Mouse (Mus musculus) gastrocnemius, postnatal 36 days (tissue): ENCODE data around the gene Tns1. TPM values are rescaled to one million over a fixed set of nuclear protein-coding genes. Genes with fewer than 3 reads are reported as not detected.

Source experiments
- DNase-seq, 2 experiments: peaks; one replicate each; pipeline ENCODE4 v3.0.0; 2022
- intact Hi-C: fragments of 180-260 bp; cut with DNase I; formaldehyde crosslinking; loops from one replicate; pipeline ENCODE4 v1.15.1; 2025
- total RNA-seq, 2 experiments: library from RNA; stranded (reverse); gene quantifications; 2 replicates each; pipeline ENCODE4 v1.2.3; 2021

The Tns1 gene
- total RNA-seq, 2 experiments from 2014 or later = 194 to 248 TPM

GRCm38 (mm10) chr1:73951178-73951577, 173.1 kb downstream of the Tns1 start:
- intact Hi-C loops = no loop called here
- no peak for DNase-seq

DNA sequence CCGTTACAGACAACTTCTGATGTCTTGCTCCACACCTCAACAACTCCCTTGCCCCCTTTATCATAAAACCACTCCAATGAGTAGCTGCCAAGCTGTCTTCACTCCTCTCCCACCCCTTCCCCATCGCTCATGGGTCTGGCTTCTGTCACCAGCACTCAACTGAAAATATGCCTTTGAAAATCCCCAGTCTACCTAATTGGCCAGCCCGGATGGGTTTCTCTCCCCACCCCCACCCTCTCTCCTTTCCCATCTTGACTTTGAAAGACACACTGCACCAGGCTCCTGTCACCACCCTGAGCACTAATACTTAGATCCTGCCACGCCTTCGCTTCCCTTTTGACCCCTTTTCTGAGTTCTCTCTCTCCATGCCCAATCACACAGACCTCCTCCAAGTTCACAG, 175.5 kb downstream of the Tns1 start:
- no peak for DNase-seq
- intact Hi-C loops = no loop called here

- intact Hi-C loops = no loop called here
- no peak for DNase-seq
Measured at GRCm38 (mm10) chr1:73947525-73948304, 176.5 kb downstream of the Tns1 start.

DNA sequence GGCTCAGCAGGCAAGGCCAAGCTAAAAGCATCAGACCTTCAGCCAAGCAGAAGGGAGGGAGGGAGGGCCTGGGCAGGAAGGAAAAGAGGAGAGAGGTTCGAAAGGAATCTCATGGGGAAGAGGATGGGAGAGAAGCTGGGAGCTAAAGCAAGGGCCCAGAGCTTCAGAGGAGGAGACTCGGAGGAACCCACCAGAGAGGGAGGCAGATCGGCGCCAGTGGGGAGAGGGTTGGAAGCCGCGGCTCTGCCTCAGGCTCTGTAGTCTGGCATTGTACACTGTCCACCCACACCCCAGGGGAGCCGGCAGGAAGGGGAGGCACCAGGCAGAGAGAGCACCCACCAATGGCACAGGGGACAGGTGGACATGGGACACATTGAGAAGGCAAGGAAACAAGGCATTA, 177.5 kb downstream of the Tns1 start:
- no peak for DNase-seq
- intact Hi-C loops = no loop called here

DNA sequence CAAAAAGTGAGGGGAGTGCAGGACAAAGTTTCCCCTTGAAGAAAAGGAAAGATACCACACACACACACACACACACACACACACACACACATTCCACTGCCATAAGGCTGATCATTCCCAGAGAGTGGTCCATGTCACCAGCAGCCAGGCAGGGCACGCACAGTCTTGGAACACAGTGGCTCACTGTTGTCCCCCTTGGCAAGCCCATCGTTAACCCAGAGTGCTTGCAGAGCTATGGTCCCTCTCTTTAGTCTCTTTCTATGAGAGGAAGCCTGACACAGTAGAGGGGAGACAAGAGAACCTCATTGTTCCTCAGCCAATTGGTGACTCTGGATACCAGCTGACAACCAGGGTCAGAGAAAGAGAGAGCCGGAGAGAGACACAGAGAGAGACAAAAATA, 179.9 kb downstream of the Tns1 start:
- no peak for DNase-seq
- intact Hi-C loops = no loop called here

DNA sequence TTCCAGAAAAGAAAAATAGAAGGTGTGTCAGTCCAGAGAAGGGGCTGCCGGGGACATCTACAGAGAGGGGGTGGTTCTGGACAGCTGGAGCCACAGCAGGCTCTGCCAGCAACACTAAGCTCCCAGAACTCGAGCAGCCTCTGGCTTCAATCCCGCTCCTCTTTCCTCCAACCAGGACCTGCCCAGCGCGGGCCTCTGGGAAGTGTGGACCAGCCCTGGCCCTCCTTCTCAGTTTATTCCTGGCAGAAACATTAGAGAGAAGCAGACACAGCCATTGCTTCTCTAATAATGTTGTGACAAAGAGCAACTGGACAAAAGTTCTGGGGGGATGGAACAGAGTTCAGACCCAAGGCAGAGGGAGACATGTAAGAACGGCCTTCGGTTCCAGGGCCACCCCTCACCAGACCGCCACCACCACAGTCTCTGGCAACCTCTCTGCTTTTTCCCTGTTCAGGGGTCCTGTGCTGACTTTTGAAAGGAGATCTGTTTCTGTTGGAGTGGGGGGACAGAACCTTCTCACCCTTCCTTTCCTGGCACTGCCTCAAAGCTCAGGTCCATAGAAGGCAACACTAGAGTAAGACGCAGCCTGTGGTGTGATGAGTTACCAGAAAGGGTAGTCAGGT, 180.5 kb downstream of the Tns1 start:
- peak; percentile 68 to 87 for DNase-seq
- intact Hi-C loops = no loop called here

- DNase-seq = no peak
- intact Hi-C loops = no loop called here
Measured at GRCm38 (mm10) chr1:73943255-73943654, 181.0 kb downstream of the Tns1 start.

- peak in 1 of 2 experiments; percentile 75 for DNase-seq
- intact Hi-C loops = no loop called here
Measured at GRCm38 (mm10) chr1:73942243-73942642, 182.0 kb downstream of the Tns1 start.

- DNase-seq = no peak
- intact Hi-C loops = no loop called here
Measured at GRCm38 (mm10) chr1:73941697-73942096, 182.6 kb downstream of the Tns1 start.

GRCm38 (mm10) chr1:73940491-73941204, 183.6 kb downstream of the Tns1 start:
- DNase-seq = no peak
- intact Hi-C loops = no loop called here

DNA sequence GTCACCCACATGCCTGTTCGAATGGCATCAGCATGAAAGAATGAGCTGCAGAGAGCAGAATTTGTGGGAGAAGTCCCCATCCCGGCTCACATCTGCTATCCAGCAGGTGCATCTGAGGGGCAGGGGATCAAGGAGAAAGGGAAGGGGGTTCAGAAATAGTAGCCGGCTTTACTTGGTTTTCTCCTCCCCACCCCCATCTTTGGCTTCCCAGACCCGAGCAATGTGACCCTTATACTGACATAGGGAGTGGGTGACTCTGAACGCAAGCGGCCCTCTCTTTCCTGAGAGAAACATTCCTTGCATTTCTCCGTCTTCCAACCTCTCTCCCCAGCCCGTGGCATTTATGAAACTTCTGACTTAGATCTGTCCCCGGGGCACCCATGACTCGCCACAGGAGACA, 185.7 kb downstream of the Tns1 start:
- no peak for DNase-seq
- intact Hi-C loops = no loop called here

GRCm38 (mm10) chr1:73937805-73938204, 186.4 kb downstream of the Tns1 start:
- DNase-seq = no peak
- intact Hi-C loops = no loop called here

DNA sequence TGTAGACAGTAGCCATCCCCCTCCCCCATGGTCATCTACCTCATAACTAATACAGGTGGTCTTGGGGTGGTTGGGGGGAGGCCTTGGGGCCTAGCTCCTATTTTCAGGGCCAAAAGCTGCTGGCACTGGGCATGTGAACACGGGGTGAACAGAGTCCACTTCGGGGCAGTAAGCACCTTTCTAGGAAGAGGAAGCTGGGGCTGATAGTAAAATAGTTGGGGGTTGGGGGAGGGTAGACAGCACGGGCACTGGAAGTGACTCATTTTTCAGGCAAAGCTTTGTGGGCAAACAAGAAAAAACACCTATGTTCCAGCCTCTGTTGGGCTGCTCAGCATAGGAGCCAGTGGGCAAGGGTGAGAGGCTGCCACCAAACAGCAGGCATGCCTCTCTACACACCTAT, 187.7 kb downstream of the Tns1 start:
- intact Hi-C loops = no loop called here

DNA sequence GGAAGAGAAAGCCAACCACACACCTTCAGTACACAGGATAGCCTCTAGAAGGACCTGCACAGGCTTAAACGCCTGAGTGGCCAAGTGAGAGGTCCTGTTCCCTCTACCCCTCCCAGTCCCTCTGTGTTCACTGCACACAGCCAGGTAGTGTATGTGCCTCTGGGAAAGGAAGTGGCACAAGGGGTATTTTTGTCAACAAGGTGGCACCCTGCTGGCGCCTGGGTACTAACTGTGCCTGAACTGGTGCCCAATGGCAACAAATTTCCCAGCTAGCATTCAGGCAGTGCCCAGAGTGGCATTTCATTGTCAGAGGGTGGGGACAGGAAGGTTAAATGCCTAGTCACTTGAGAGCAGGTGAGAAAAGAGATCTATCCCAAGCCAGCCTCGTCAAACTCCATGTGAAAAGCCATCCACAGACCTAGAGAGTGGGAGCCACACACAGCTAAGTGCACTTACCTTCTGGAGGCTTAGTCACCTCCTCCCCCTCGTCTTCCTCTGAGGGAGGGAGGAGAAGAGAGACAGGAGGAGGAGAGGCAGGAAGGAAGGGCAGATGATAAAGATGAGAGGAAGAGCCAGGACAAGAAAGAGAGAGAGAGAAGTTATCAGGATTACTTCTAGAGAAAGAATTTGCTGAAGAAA, 188.7 kb downstream of the Tns1 start:
- intact Hi-C loops = no loop called here
- DNase-seq = no peak

More for the DNA sequence above, 187.7 kb downstream of the Tns1 start:
- no peak for DNase-seq

GRCm38 (mm10) chr1:73933146-73933490, 191.1 kb downstream of the Tns1 start:
- intact Hi-C loops = no loop called here
- DNase-seq = no peak

GRCm38 (mm10) chr1:73932421-73933145, 191.7 kb downstream of the Tns1 start:
- peak; percentile 61 to 70 for DNase-seq
- intact Hi-C loops = no loop called here

DNA sequence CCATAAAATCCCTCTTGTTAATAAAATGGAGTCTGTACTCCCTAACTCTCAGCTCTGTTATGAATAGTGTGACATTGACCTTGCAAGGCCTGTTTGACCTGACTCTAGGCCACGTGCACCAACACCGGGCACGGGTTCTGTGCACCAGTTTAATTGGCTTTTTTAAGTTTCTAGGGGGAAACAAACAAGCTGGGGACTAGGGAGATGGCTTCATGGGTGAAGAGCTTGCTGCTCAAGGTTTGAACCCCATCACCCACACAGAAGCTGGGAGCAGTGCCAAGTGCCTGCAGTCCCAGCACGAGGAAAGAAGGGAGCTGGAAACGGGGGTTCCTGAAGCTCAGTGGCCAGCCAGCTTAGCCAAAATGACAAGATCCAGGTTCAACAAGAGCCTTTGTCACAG, 192.4 kb downstream of the Tns1 start:
- no peak for DNase-seq
- intact Hi-C loops = no loop called here

- DNase-seq = no peak
- intact Hi-C loops = no loop called here
Measured at GRCm38 (mm10) chr1:73930411-73931134, 193.7 kb downstream of the Tns1 start.

DNA sequence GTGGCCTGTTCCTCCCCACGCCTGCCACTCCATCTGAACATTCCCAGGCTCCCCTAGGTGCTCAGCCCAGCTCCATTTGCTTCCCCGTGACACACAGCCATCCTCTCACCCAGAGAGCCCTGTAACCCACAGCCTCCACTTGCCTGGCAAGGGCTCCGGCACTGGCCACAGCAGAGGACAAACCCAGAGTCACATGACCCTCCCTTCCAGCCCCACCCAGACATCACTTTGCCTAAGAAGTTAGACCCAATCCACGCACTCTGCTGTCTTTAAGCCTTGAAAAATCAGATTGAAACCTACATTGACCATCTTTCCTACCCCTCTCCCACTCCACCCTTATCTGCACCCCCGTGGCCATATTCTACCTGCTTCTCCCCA, 194.3 kb downstream of the Tns1 start:
- no peak for DNase-seq
- intact Hi-C loops = no loop called here
